Mouse (Mus musculus): ENCODE measurements at regions not wholly inside any gene's neighbourhood (a gene's known extent, or its start where the extent isn't known, plus 50 kb on each side); places are given as distances from the start of the nearest gene placed in this dataset.

DNA sequence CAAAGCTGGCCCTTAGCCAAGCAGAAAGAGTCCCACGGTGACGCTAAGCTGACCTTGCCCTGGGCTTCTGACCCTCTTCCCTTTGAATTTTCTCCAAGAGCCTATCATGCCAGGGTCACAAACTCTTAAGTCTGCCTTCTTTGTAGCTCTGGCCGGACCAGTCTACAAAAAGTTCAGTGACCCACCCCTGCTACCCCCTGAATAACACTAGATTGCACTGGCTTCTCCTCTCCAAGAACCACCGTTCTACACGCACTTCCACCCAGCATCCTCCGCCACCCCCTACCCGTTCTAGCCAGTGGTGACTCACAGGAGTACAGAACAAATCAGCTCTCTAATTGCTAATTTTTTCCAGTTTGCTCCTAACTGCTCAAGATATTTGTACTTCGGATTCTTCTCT lies 325.0 kb downstream of the Tns1 start:
- DNase-seq (ENCODE audit: low spot score) = no peak

DNA sequence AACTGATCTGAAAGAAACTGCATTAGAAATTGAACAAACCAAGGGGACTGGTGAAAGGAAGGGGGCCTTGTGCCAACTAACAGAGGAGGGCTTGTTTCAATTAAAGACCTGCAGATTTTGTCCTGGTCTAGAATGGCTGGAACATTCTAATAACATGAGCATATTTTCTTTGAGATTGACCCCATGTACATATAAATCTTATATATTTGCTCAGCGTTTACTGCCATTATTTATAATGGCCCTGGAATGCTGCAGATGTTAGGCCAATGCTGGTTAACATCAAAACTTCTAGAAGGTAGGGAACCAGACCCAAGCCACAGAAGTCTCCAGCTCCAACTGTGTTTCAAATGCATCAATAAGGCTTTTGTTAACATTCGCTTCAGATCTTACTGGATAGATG lies 326.4 kb downstream of the Tns1 start:
- DNase-seq (ENCODE audit: low spot score) = no peak

GRCm38 (mm10) chr1:73797413-73797812 lies 326.8 kb downstream of the Tns1 start:
- DNase-seq (ENCODE audit: low spot score) = no peak

GRCm38 (mm10) chr1:73793871-73794270 lies 330.4 kb downstream of the Tns1 start:
- no peak for DNase-seq (ENCODE audit: low spot score)

GRCm38 (mm10) chr1:73793256-73793655 lies 331.0 kb downstream of the Tns1 start:
- no peak for DNase-seq (ENCODE audit: low spot score)

- DNase-seq (ENCODE audit: low spot score) = no peak
Measured at GRCm38 (mm10) chr1:73792311-73792710, 331.9 kb downstream of the Tns1 start.

DNA sequence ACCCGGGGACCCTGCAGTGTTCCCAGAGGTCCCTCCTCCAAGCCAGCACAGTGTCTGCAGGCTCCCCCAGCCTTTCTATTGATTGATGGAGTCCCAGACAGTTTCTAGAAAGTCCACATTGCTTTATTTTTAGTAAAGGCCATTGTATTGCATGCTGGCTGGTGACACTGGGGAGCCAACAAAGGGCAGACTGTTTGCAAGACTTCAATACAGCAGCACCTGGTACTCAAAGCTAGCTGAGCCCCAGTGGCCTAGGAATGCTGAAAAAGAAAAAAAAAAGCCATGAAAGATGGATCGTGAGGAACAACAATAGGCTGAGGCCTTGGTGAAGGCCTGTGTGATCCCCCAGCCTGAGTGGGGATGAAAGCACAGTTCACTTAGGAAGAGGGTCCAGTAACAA lies 336.6 kb downstream of the Tns1 start:
- no peak for DNase-seq (ENCODE audit: low spot score)

- DNase-seq (ENCODE audit: low spot score) = no peak
Measured at GRCm38 (mm10) chr1:73787224-73787623, 337.0 kb downstream of the Tns1 start.

DNA sequence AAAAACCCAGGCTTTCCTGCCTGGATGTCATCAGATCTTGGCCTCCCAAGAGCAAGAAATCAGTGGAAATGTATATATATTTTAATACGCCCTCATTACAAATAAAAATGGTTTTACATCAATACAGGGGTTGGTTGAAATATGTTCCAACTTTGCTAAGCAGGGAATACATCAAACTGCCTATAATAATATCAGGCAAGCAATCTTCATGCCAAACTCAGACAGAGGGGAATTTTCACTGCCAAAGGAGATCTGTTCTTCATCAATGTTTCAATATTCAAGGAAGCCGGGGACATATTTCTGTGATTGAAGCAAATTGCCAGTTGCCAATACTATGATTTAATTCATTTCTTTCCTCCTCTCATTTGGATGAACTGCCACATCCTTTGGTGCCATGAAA lies 340.9 kb downstream of the Tns1 start:
- no peak for DNase-seq (ENCODE audit: low spot score)

GRCm38 (mm10) chr1:73782871-73783270 lies 341.4 kb downstream of the Tns1 start:
- no peak for DNase-seq (ENCODE audit: low spot score)

- no peak for DNase-seq (ENCODE audit: low spot score)
Measured at GRCm38 (mm10) chr1:73771773-73772172, 352.5 kb downstream of the Tns1 start.

DNA sequence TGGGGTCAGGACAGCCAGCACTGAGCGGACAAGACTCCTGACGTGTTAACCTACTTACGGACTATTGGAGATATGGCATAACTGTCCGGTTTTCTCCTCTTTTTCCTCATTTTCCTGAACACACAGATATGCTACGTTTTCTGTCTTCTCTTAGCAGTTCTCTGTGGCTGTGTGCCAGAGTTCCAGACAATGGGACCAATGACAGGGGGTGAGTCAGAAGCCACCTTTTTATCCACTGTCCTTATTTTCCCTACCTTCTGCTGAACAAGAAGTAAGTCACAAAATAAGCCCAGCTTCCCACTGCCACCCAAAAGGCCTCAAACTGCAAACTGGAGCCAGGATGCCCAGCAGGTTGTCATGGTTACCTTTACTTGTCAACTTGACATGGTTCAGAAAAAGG lies 353.6 kb downstream of the Tns1 start:
- DNase-seq (ENCODE audit: low spot score) = no peak

DNA sequence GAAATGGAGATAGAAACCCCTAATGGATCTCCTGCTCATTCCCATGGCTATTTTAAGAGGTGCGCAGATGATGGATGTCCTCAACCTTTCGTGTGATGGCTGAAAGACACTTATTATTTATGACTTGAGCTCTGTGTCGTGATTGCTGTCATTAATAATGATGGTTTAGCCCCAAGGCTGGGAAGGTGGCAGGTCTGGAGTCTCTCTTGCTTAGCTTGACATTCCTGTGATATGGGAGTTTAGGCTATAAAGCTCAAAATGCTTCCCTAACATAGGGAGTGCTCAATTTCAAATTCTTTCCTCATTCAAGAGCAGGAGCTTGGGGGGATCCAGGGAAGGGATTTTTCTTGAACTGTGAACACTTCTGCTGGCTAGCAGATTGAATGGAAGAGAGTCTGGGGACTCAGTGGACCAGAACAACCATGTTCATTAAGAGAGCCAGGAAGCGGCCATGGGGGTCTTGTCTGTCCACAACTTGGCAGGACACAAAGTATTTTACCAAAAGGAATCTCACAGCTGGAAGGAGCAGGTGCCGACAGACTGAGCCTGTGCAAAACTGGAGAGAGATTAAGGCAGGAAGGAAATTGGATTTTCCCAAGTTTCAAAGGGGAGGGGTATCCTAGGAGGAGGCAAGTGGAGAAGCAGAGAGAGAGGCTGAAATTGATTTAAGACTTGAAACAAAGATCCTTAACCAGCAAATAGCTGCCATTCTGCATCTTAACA lies 359.5 kb downstream of the Tns1 start:
- DNase-seq (ENCODE audit: low spot score) = no peak

DNA sequence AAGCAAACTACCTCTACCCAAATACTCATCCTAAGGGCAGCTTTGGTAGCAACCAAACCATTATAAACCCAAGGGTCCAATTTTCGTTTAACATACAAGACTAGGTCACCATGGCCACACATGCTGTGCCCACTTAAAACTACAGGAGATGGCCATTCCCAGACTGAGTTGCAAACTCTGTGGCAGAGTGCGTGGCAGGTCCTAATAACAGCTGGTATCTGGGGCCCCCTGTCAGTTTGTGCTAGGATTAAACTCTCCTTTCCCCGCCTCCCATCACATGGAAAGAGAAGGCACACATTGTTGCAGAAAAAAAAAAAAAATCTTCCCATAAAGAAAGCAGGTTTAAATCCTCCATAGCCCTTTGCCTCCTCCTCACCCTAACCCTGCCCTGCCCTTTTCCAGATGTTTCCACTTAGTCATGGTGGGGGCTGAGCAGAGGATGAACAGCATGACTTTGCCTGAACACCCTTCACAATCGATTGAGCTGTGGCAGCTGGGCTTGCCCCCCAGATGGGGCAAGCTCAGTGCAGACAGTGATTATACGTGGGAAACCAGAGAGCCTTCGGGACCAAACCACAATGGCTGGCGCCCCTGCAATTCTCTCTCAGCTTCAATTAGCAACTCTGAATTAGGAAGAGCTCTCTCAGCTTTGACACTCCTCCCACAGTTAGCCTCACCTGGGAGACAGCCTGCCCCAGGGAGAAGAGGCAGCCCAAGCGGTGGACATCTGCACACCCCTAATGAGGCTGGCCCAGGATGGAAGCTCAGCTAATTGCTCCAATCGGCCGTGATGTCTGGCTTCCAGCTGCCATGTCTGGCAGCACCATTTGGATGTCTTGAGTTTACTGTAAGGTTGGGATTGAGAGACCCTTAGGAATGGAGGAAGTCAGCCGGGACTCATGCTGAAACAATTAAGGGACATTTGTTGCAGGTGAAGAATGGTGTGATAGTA lies 365.9 kb downstream of the Tns1 start:
- DNase-seq (ENCODE audit: low spot score) = no peak

GRCm38 (mm10) chr1:73755791-73756190 lies 368.5 kb downstream of the Tns1 start:
- DNase-seq (ENCODE audit: low spot score) = no peak

GRCm38 (mm10) chr1:73754928-73755327 lies 369.3 kb downstream of the Tns1 start:
- no peak for DNase-seq (ENCODE audit: low spot score)

DNA sequence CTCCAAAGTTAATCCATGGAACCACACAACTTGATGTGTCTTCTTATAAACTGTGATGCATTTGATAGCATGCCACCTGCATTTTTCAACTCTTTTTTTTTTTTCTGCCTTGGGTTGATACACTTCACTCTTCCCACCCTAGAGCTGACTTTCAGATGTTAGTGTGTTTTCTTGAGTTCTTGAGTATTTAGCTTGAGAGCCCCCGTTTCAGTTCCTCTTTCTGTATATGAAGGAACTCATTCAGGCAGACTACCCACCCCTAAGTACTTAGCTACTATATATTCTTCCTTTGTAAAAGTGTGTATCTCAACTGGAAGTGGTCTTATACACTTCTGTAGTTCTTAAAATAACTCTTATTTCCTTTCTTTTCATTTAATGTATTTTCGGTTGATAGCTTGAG lies 371.1 kb downstream of the Tns1 start:
- DNase-seq (ENCODE audit: low spot score) = no peak

- no peak for DNase-seq (ENCODE audit: low spot score)
Measured at GRCm38 (mm10) chr1:73748702-73749101, 375.5 kb downstream of the Tns1 start.

- no peak for DNase-seq (ENCODE audit: low spot score)
Measured at GRCm38 (mm10) chr1:73744555-73745234, 379.6 kb downstream of the Tns1 start.

GRCm38 (mm10) chr1:73743737-73744554 lies 380.3 kb downstream of the Tns1 start:
- DNase-seq (ENCODE audit: low spot score) = no peak

DNA sequence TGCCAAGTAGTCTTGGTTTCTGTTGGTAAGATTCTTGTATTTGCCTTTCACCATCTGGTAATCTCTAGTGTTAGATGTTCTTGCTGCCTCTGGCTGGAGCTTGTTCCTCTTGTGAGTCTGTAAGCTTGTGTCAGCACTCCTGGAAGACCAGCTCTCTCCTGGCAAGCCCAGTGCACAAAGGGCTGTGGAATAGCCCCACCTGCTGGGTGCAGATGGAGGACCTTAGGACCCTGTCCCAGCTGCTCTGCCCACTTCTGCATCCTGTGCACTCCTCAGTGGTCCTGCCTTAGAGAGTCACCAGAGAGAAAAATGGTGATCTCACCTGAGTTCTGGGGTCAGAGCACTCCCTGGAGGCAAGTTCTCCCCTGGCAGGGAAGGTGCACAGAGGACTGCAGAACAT lies 387.2 kb downstream of the Tns1 start:
- no peak for DNase-seq (ENCODE audit: low spot score)

- DNase-seq (ENCODE audit: low spot score) = no peak
Measured at GRCm38 (mm10) chr1:73728377-73728776, 395.9 kb downstream of the Tns1 start.

Measured in adipocyte (in vitro differentiated cells).